Mouse (Mus musculus): Measurements from ENCODE around the gene Arl6ip6. TPM values are rescaled to one million over a fixed set of nuclear protein-coding genes. Genes with fewer than 3 reads are reported as not detected.

The Arl6ip6 gene
- 76.1 and 80.5 TPM in 2 replicates for polyA plus RNA-seq (2014; fragmentation: Nextera tagmentation; extraction: Ambion mirVana)

GRCm38 (mm10) chr2:53191523-53192220 lies at the start of gene Arl6ip6:
Gene Arl6ip6 (plus strand): TSS chr2:53191726.
- ATAC-seq (ENCODE audit: low FRiP score) (peak; percentile 91), DNase-seq (ENCODE audit: low spot score, missing footprints) (peak; percentile 99)
- H3K27ac ChIP-seq (ENCODE audit: low read depth, low read length) = peak within 1 kb of the TSS; percentile 95
- no peaks in the 10 kb centered on the region for H3K27me3 ChIP-seq (ENCODE audit: control insufficient read depth, insufficient read depth, low read length)
- under 1% methylated on average over 76 of the region's 82 CpGs for WGBS
- peaks cover 7% of the 10 kb centered on the region; the same call in 1 of the 2 replicates for H3K36me3 ChIP-seq (ENCODE audit: control insufficient read depth, insufficient read depth, low read length)
- peak within 1 kb of the TSS; percentile 58 for H3K4me2 ChIP-seq
- peak within 1 kb of the TSS; percentile 95 for H3K9ac ChIP-seq (ENCODE audit: low read length)
- no peaks in the 10 kb centered on the region for H3K9me3 ChIP-seq (ENCODE audit: control insufficient read depth, low read length)
- H3K4me3 ChIP-seq (ENCODE audit: low read depth, low read length) = peak within 1 kb of the TSS; percentile 74
- H3K4me1 ChIP-seq (ENCODE audit: control insufficient read depth, insufficient read depth, low read length) = peaks cover 14% of the 10 kb centered on the region

- H3K36me3 ChIP-seq (ENCODE audit: control insufficient read depth, insufficient read depth, low read length) = peaks cover 9% of the 10 kb centered on the region; the same call in 1 of the 2 replicates
- no peak overlapping the region for H3K27ac ChIP-seq (ENCODE audit: low read depth, low read length)
- no peak for ATAC-seq (ENCODE audit: low FRiP score)
- H3K9me3 ChIP-seq (ENCODE audit: control insufficient read depth, low read length) = no peaks in the 10 kb centered on the region
- no peak overlapping the region for H3K4me3 ChIP-seq (ENCODE audit: low read depth, low read length)
- H3K27me3 ChIP-seq (ENCODE audit: control insufficient read depth, insufficient read depth, low read length) = no peaks in the 10 kb centered on the region
- no peak for DNase-seq (ENCODE audit: low spot score, missing footprints)
- no peaks in the 10 kb centered on the region for H3K4me1 ChIP-seq (ENCODE audit: control insufficient read depth, insufficient read depth, low read length)
- no peak overlapping the region for H3K4me2 ChIP-seq
- H3K9ac ChIP-seq (ENCODE audit: low read length) = no peak overlapping the region
These were observed 44.7 kb upstream of the Arl6ip6 start for GRCm38 (mm10) chr2:53146852-53147251.

GRCm38 (mm10) chr2:53173966-53174365 lies 17.6 kb upstream of the Arl6ip6 start:
- H3K9me3 ChIP-seq (ENCODE audit: control insufficient read depth, low read length) = no peaks in the 10 kb centered on the region
- H3K4me1 ChIP-seq (ENCODE audit: control insufficient read depth, insufficient read depth, low read length) = no peaks in the 10 kb centered on the region
- H3K4me2 ChIP-seq = no peak overlapping the region
- no peak overlapping the region for H3K4me3 ChIP-seq (ENCODE audit: low read depth, low read length)
- peak; percentile 51 for DNase-seq (ENCODE audit: low spot score, missing footprints)
- no peaks in the 10 kb centered on the region for H3K27me3 ChIP-seq (ENCODE audit: control insufficient read depth, insufficient read depth, low read length)
- peaks cover 7% of the 10 kb centered on the region; the same call in 1 of the 2 replicates for H3K36me3 ChIP-seq (ENCODE audit: control insufficient read depth, insufficient read depth, low read length)
- no peak overlapping the region for H3K9ac ChIP-seq (ENCODE audit: low read length)
- no peak for ATAC-seq (ENCODE audit: low FRiP score)
- H3K27ac ChIP-seq (ENCODE audit: low read depth, low read length) = no peak overlapping the region

- H3K27me3 ChIP-seq (ENCODE audit: control insufficient read depth, insufficient read depth, low read length) = no peaks in the 10 kb centered on the region
- H3K9me3 ChIP-seq (ENCODE audit: control insufficient read depth, low read length) = no peaks in the 10 kb centered on the region
- no peak overlapping the region for H3K4me3 ChIP-seq (ENCODE audit: low read depth, low read length)
- H3K27ac ChIP-seq (ENCODE audit: low read depth, low read length) = no peak overlapping the region
- no peak overlapping the region for H3K9ac ChIP-seq (ENCODE audit: low read length)
- DNase-seq (ENCODE audit: low spot score, missing footprints) (no peak), ATAC-seq (ENCODE audit: low FRiP score) (no peak)
- H3K36me3 ChIP-seq (ENCODE audit: control insufficient read depth, insufficient read depth, low read length) = peaks cover 3% of the 10 kb centered on the region; the same call in 1 of the 2 replicates
- H3K4me1 ChIP-seq (ENCODE audit: control insufficient read depth, insufficient read depth, low read length) = no peaks in the 10 kb centered on the region
- WGBS = 92% methylated on average over 3 of the region's 3 CpGs
- H3K4me2 ChIP-seq = no peak overlapping the region
These were observed 12.6 kb upstream of the Arl6ip6 start for GRCm38 (mm10) chr2:53178966-53179365.

GRCm38 (mm10) chr2:53179876-53180275 lies 11.7 kb upstream of the Arl6ip6 start:
- Histone ChIP-seq H3K27ac (ENCODE audit: low read depth, low read length) (no peak overlapping the region), H3K4me1 (ENCODE audit: control insufficient read depth, insufficient read depth, low read length) (no peaks in the 10 kb centered on the region), H3K4me2 (no peak overlapping the region), H3K27me3 (ENCODE audit: control insufficient read depth, insufficient read depth, low read length) (no peaks in the 10 kb centered on the region), H3K9ac (ENCODE audit: low read length) (no peak overlapping the region), H3K36me3 (ENCODE audit: control insufficient read depth, insufficient read depth, low read length) (peaks cover 3% of the 10 kb centered on the region; the same call in 1 of the 2 replicates), H3K9me3 (ENCODE audit: control insufficient read depth, low read length) (no peaks in the 10 kb centered on the region), H3K4me3 (ENCODE audit: low read depth, low read length) (no peak overlapping the region)
- DNase-seq (ENCODE audit: low spot score, missing footprints) (no peak), ATAC-seq (ENCODE audit: low FRiP score) (no peak)

GRCm38 (mm10) chr2:53189811-53190210 lies 1.7 kb upstream of the Arl6ip6 start:
- DNase-seq (ENCODE audit: low spot score, missing footprints) = peak; percentile 88
- no peak for ATAC-seq (ENCODE audit: low FRiP score)
- Histone ChIP-seq H3K27me3 (ENCODE audit: control insufficient read depth, insufficient read depth, low read length) (no peaks in the 10 kb centered on the region), H3K9ac (ENCODE audit: low read length) (peak overlapping the region; percentile 40; the same call in 1 of the 2 replicates), H3K4me1 (ENCODE audit: control insufficient read depth, insufficient read depth, low read length) (peaks cover 14% of the 10 kb centered on the region), H3K27ac (ENCODE audit: low read depth, low read length) (no peak overlapping the region), H3K4me3 (ENCODE audit: low read depth, low read length) (peak overlapping the region; percentile 74), H3K9me3 (ENCODE audit: control insufficient read depth, low read length) (no peaks in the 10 kb centered on the region), H3K4me2 (peak overlapping the region; percentile 54), H3K36me3 (ENCODE audit: control insufficient read depth, insufficient read depth, low read length) (no peaks in the 10 kb centered on the region; the same call in 1 of the 2 replicates)
- WGBS = 71% methylated on average over 3 of the region's 3 CpGs

- H3K9me3 ChIP-seq (ENCODE audit: control insufficient read depth, low read length) = no peaks in the 10 kb centered on the region
- peak; percentile 100 for DNase-seq (ENCODE audit: low spot score, missing footprints)
- no peaks in the 10 kb centered on the region for H3K27me3 ChIP-seq (ENCODE audit: control insufficient read depth, insufficient read depth, low read length)
- H3K27ac ChIP-seq (ENCODE audit: low read depth, low read length) = peak within 1 kb of the TSS; percentile 95
- peak within 1 kb of the TSS; percentile 58 for H3K4me2 ChIP-seq
- H3K36me3 ChIP-seq (ENCODE audit: control insufficient read depth, insufficient read depth, low read length) = peaks cover 6% of the 10 kb centered on the region; the same call in 1 of the 2 replicates
- peaks cover 14% of the 10 kb centered on the region for H3K4me1 ChIP-seq (ENCODE audit: control insufficient read depth, insufficient read depth, low read length)
- peak within 1 kb of the TSS; percentile 95 for H3K9ac ChIP-seq (ENCODE audit: low read length)
- WGBS = 0% methylated on average over 48 of the region's 53 CpGs
- peak within 1 kb of the TSS; percentile 74 for H3K4me3 ChIP-seq (ENCODE audit: low read depth, low read length)
- ATAC-seq (ENCODE audit: low FRiP score) = peak; percentile 96
These were observed 628 bp upstream of the Arl6ip6 start, which contains the start of gene Prpf40a for GRCm38 (mm10) chr2:53190684-53191511. Gene Prpf40a (minus strand): TSS chr2:53191284.

GRCm38 (mm10) chr2:53192386-53192785 lies 860 bp downstream of the Arl6ip6 start:
- H3K36me3 ChIP-seq (ENCODE audit: control insufficient read depth, insufficient read depth, low read length) = peaks cover 7% of the 10 kb centered on the region; the same call in 1 of the 2 replicates
- peaks cover 14% of the 10 kb centered on the region for H3K4me1 ChIP-seq (ENCODE audit: control insufficient read depth, insufficient read depth, low read length)
- no peaks in the 10 kb centered on the region for H3K9me3 ChIP-seq (ENCODE audit: control insufficient read depth, low read length)
- peak overlapping the region; percentile 91 for H3K27ac ChIP-seq (ENCODE audit: low read depth, low read length)
- peak overlapping the region; percentile 58 for H3K4me2 ChIP-seq
- peak overlapping the region; percentile 74 for H3K4me3 ChIP-seq (ENCODE audit: low read depth, low read length)
- peak; percentile 87 for DNase-seq (ENCODE audit: low spot score, missing footprints)
- peak; percentile 2 for ATAC-seq (ENCODE audit: low FRiP score)
- WGBS = under 1% methylated on average over 20 of the region's 20 CpGs
- no peaks in the 10 kb centered on the region for H3K27me3 ChIP-seq (ENCODE audit: control insufficient read depth, insufficient read depth, low read length)
- peak overlapping the region; percentile 95 for H3K9ac ChIP-seq (ENCODE audit: low read length)

GRCm38 (mm10) chr2:53196431-53196830 lies 4.9 kb downstream of the Arl6ip6 start:
- Histone ChIP-seq H3K4me1 (ENCODE audit: control insufficient read depth, insufficient read depth, low read length) (peaks cover 7% of the 10 kb centered on the region; the same call in 1 of the 2 replicates), H3K9ac (ENCODE audit: low read length) (no peak overlapping the region), H3K9me3 (ENCODE audit: control insufficient read depth, low read length) (no peaks in the 10 kb centered on the region), H3K4me2 (no peak overlapping the region), H3K4me3 (ENCODE audit: low read depth, low read length) (no peak overlapping the region), H3K27me3 (ENCODE audit: control insufficient read depth, insufficient read depth, low read length) (no peaks in the 10 kb centered on the region), H3K27ac (ENCODE audit: low read depth, low read length) (no peak overlapping the region), H3K36me3 (ENCODE audit: control insufficient read depth, insufficient read depth, low read length) (0 out of 2 replicates have a peak, but pooled peaks cover 7% of the 10 kb centered on the region)
- DNase-seq (ENCODE audit: low spot score, missing footprints) = no peak
- WGBS = 92% methylated on average over 10 of the region's 10 CpGs
- no peak for ATAC-seq (ENCODE audit: low FRiP score)

All from midbrain, embryonic 11.5 days (tissue).